Mouse (Mus musculus): ENCODE measurements around the gene Prss16. TPM values are rescaled to one million over a fixed set of nuclear protein-coding genes. Genes with fewer than 3 reads are reported as not detected.

The Prss16 gene
- polyA plus RNA-seq, 1 experiment from 2014 or later = 0.10 TPM

GRCm38 (mm10) chr13:21969816-21970215, 39.7 kb downstream of the Prss16 start:
- H3K4me2 ChIP-seq (ENCODE audit: low read length) = no peak overlapping the region
- no peak overlapping the region for H3K27ac ChIP-seq (ENCODE audit: low read depth, low read length)
- H3K4me3 ChIP-seq (ENCODE audit: low read depth, low read length) = no peak overlapping the region
- no peak for DNase-seq (ENCODE audit: low spot score)
- H3K4me1 ChIP-seq (ENCODE audit: control insufficient read depth, insufficient read depth, low read length) = no peaks in the 10 kb centered on the region
- H3K27me3 ChIP-seq (replicated peaks; ENCODE audit: control insufficient read depth, insufficient read depth, low read length) = no peaks in the 10 kb centered on the region
- no peak for ATAC-seq
- WGBS = 56% methylated on average over 2 of the region's 2 CpGs
- no peak overlapping the region for H3K9ac ChIP-seq (ENCODE audit: low read length)
- no peaks in the 10 kb centered on the region for H3K9me3 ChIP-seq (replicated peaks; ENCODE audit: control insufficient read depth, low read length)
- H3K36me3 ChIP-seq (ENCODE audit: control insufficient read depth, insufficient read depth, low read length) = no peaks in the 10 kb centered on the region

DNA sequence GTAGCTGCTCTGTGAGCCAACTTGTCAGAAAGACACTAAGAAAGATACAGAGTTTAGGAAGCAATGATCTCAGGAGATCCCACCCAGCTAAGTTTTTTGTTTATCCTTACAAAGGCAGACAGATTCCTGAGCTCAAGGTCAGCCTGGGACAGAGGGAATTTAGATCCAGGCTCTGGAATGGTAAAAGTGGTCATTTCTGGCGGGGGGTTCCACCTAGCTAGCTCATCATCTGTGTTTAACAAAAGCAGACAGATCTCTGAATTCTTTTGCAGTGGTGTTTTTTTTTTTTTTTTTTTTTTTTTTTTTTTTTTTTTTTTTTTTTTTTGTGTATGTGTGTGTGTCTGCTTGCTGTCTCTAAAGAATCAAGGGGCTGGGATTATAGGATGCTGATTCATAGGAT, 40.3 kb downstream of the Prss16 start:
- Histone ChIP-seq H3K9ac (ENCODE audit: low read length) (no peak overlapping the region), H3K4me2 (ENCODE audit: low read length) (no peak overlapping the region), H3K36me3 (ENCODE audit: control insufficient read depth, insufficient read depth, low read length) (peaks cover 3% of the 10 kb centered on the region), H3K9me3 (replicated peaks; ENCODE audit: control insufficient read depth, low read length) (no peaks in the 10 kb centered on the region), H3K27ac (ENCODE audit: low read depth, low read length) (no peak overlapping the region), H3K4me1 (ENCODE audit: control insufficient read depth, insufficient read depth, low read length) (no peaks in the 10 kb centered on the region), H3K4me3 (ENCODE audit: low read depth, low read length) (no peak overlapping the region), H3K27me3 (replicated peaks; ENCODE audit: control insufficient read depth, insufficient read depth, low read length) (no peaks in the 10 kb centered on the region)
- ATAC-seq (no peak), DNase-seq (ENCODE audit: low spot score) (no peak)
- WGBS = 44% methylated on average over 1 of the region's 1 CpGs

Small RNA genes lying within 50 kb of the gene (microRNA-seq; reads per million reads assigned to microRNA genes)
- gene Gm44390 = not detected
- not detected for gene Gm44486

Other genes with a start within 250 kb of the Prss16 start
- 11.0 and 11.1 TPM in 2 replicates for gene Hist1h1b, start 229.1 kb downstream of the Prss16 start, polyA plus RNA-seq (2014; fragmentation: Nextera tagmentation; extraction: Ambion mirVana)
- gene Hist1h3i, start 226.4 kb downstream of the Prss16 start, polyA plus RNA-seq (2014; fragmentation: Nextera tagmentation; extraction: Ambion mirVana) = 108 and 166 TPM in 2 replicates
- 6.6 TPM in 1 of 2 replicates, not detected in the other for gene Hist1h2an, start 222.5 kb downstream of the Prss16 start, polyA plus RNA-seq (2014; fragmentation: Nextera tagmentation; extraction: Ambion mirVana)
- 0.84 and 1.5 TPM in 2 replicates for gene Hist1h2bp, start 222.3 kb downstream of the Prss16 start, polyA plus RNA-seq (2014; fragmentation: Nextera tagmentation; extraction: Ambion mirVana)
- gene Hist1h2bq, start 199.5 kb downstream of the Prss16 start, polyA plus RNA-seq (2014; fragmentation: Nextera tagmentation; extraction: Ambion mirVana) = 9.2 and 17.1 TPM in 2 replicates
- not detected in 2 replicates for gene Hist1h2ao, start 199.3 kb downstream of the Prss16 start, polyA plus RNA-seq (2014; fragmentation: Nextera tagmentation; extraction: Ambion mirVana)
- not detected in 2 replicates for gene Hist1h4m, start 198.0 kb downstream of the Prss16 start, polyA plus RNA-seq (2014; fragmentation: Nextera tagmentation; extraction: Ambion mirVana)
- 4.6 and 16.7 TPM in 2 replicates for gene Hist1h4n, start 177.5 kb downstream of the Prss16 start, polyA plus RNA-seq (2014; fragmentation: Nextera tagmentation; extraction: Ambion mirVana)
- 2,010 and 3,186 TPM in 2 replicates for gene Hist1h2ap, start 176.2 kb downstream of the Prss16 start, polyA plus RNA-seq (2014; fragmentation: Nextera tagmentation; extraction: Ambion mirVana)
- gene Hist1h2br, start 176.0 kb downstream of the Prss16 start, polyA plus RNA-seq (2014; fragmentation: Nextera tagmentation; extraction: Ambion mirVana) = 9.4 and 17.8 TPM in 2 replicates
- 28.3 and 34.9 TPM in 2 replicates for gene Zfp184, start 64.6 kb downstream of the Prss16 start, polyA plus RNA-seq (2014; fragmentation: Nextera tagmentation; extraction: Ambion mirVana)
- gene Pom121l2, start 28.5 kb downstream of the Prss16 start, polyA plus RNA-seq (2014; fragmentation: Nextera tagmentation; extraction: Ambion mirVana) = 0.14 TPM in 1 of 2 replicates, not detected in the other
- 4.8 and 8.3 TPM in 2 replicates for gene Hist1h2ah, start 25.8 kb upstream of the Prss16 start, polyA plus RNA-seq (2014; fragmentation: Nextera tagmentation; extraction: Ambion mirVana)
- 2.5 and 3.5 TPM in 2 replicates for gene Hist1h2bk, start 26.1 kb upstream of the Prss16 start, polyA plus RNA-seq (2014; fragmentation: Nextera tagmentation; extraction: Ambion mirVana)
- gene Hist1h4i, start 31.6 kb upstream of the Prss16 start, polyA plus RNA-seq (2014; fragmentation: Nextera tagmentation; extraction: Ambion mirVana) = 14.0 and 18.0 TPM in 2 replicates
- 20.4 and 37.4 TPM in 2 replicates for gene Hist1h2ag, start 33.2 kb upstream of the Prss16 start, polyA plus RNA-seq (2014; fragmentation: Nextera tagmentation; extraction: Ambion mirVana)
- 3.0 and 7.0 TPM in 2 replicates for gene Hist1h2bj, start 33.5 kb upstream of the Prss16 start, polyA plus RNA-seq (2014; fragmentation: Nextera tagmentation; extraction: Ambion mirVana)
- not detected in 2 replicates for gene Vmn1r188, start 74.7 kb upstream of the Prss16 start, polyA plus RNA-seq (2014; fragmentation: Nextera tagmentation; extraction: Ambion mirVana)
- gene Vmn1r189, start 96.1 kb upstream of the Prss16 start, polyA plus RNA-seq (2014; fragmentation: Nextera tagmentation; extraction: Ambion mirVana) = not detected in 2 replicates
- gene Vmn1r191, start 174.2 kb upstream of the Prss16 start, polyA plus RNA-seq (2014; fragmentation: Nextera tagmentation; extraction: Ambion mirVana) = not detected in 2 replicates
- not detected in 2 replicates for gene Vmn1r192, start 181.4 kb upstream of the Prss16 start, polyA plus RNA-seq (2014; fragmentation: Nextera tagmentation; extraction: Ambion mirVana)
- gene Vmn1r193, start 213.4 kb upstream of the Prss16 start, polyA plus RNA-seq (2014; fragmentation: Nextera tagmentation; extraction: Ambion mirVana) = not detected in 2 replicates
- gene Vmn1r194, start 234.5 kb upstream of the Prss16 start, polyA plus RNA-seq (2014; fragmentation: Nextera tagmentation; extraction: Ambion mirVana) = not detected in 2 replicates

Data from forebrain, embryonic 14.5 days (tissue).